Mouse (Mus musculus): ENCODE measurements at regions not wholly inside any gene's neighbourhood (a gene's known extent, or its start where the extent isn't known, plus 50 kb on each side); places are given as distances from the start of the nearest gene placed in this dataset.

DNA sequence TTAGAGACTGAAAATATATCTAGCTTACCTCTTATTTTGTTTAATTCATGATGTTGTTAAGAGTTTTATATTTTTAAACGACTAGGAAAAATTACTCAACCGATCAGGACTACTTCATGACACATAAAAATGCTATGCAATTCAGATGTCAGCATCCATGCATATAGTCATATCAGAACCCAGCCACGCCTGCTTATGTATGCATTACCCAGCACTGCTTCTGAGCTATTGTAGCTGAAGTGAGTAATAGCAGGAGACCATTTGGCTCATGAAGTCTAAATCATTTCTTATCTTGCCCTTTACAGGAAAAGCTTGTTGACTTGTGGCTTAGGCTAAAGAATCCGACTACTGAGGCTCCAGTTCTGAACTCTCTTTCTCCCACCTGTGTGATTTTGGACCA lies 395.1 kb upstream of the Klf4 start:
- no peak for DNase-seq

DNA sequence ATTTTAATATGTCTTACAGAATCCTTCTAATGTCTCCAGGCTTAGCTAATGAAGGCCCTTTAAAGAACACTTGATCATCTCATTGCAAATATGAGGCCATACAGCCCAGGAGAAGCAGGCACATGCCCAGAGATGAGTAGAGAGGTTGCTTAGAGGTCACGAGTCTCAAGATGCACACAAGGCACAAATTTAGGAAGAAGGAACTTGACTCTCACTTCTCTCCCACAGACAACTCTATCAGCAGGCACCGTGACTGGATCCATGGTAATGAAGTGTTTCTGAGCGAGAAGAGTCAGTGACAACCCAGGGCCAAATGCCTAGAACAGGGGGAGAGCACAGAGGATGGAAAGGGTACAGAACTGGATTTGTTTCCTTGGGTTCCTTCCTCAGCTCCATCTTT lies 392.7 kb upstream of the Klf4 start:
- DNase-seq, result no peak

DNA sequence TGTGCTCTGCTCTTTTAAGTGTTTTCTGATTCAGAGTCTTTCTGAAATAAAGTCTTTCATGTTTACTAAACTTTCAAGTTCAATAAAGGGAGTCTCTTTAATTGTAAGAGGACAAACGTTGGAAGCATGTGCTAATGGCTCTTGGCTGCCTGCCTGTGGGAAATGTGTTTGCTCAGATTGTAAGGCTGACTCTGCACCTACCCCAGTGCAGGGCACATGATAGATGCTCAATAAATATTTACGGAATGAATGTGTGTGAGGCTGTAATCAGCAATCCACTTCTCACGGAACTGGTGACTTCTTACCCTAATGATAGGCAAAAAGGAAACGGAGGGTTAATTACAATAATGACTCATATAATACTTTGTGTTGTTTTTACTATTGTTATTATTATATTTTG lies 389.0 kb upstream of the Klf4 start:
- DNase-seq, result no peak

DNA sequence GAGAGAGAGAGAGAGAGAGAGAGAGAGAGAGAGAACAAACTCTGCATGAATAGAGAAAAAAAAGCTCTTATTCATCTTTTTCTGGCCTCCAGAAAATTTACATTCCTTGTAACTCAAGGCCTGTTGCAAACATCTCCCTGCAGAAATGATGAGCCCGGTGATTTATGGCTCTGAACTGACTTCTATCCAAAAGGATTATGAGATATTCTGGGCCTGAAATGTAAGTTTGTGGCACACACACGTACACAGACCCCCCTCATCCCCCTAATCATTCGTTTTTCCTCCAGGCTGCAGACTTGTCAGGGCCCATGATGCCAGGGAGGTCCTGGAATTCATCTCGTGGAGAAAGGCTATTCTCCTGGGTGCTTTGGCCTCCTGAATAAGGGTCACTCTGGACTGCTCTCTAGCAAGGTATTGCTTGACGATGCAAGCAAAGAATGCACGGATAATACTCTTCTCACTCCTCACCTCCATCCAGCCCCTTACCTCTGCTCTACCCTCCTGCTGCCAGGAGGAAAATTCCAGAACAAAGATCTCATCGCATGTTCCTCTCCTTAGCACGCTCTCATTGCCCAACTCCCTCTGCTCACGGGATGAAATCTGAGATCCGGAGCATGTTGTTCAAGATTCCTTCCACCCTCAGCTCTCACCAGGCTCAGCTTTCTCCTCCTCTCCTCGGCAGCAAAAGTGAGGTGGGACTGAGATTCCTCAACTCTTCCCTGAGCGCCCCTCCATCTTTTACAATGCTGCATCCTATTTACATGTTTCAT lies 362.0 kb upstream of the Klf4 start:
- DNase-seq, result peak in 1 of 2 experiments; percentile 10

DNA sequence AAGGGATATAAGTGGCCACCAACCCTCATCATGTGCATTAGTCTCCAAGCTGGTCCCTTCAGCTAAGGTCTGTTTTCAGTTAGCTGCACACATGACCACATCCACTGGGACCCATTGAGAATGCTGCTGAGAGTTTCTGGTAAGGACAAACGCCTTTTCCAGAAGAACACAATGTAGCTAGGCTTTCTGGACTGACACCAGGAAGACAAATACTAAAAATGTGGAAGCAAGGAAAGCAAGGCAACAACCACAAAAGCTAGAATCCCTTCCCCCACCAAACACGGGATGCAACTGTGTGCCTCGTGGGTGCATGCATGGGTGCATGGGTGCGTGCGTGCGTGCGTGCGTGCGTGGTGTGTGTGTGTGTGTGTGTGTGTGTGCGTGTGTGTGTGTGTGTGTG lies 359.4 kb upstream of the Klf4 start:
- peak in 1 of 2 experiments; percentile 7 for DNase-seq

DNA sequence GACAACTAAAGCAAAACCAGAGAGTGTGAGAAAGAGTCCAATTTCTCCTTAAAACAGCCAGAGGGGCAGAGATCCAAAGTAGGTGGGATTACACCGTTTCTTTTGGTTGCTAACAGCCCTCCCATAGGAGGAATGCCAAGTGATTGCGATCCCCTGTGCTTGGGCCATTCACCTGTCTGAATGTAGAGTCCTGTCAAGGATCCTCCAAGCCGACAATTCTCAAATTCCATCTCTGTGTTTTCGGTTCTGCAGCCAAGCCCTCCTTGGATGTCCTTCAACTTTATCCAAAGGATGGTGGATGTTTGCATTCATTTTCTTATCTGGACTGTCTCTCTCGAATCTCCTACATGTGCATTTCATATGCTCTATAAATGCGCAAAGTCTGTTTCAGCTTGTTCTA lies 355.3 kb upstream of the Klf4 start:
- DNase-seq, result no peak

DNA sequence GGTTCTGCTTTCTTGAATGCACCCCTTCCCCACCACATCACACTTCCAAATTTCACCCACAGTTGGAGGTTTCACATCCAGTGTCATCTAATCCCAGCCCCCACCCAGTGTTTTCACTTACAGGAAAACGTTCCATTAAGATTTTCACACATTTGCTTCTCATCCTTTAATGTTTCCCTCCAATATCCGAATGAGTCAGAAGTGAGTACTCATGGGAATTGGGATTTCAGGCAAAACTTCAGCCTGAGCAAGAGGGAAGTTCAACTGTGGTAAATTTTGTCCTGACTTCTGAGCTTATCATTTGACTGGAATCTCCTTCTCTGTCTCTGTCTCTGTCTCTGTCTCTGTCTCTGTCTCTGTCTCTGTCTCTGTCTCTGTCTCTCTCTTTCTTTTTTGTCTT lies 350.3 kb upstream of the Klf4 start:
- no peak for DNase-seq

DNA sequence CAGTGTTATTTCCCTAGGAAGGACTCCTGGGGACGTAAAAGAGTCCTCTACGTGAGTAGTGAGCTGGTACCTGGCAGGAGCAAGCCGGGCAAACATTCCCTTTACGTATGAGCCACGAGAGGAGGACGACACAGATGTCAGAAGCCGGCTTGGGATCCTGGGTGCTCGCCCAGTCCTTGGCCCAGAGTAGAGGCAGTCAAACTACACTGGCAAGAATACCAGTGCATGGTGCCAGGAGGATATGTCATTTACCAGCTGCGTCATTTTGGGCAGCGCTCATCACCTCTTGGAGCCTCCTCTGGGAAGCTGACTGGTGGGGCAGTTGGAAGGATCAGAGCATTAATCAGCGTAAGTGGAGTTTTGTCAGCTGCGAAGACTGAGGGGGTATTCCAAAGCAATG lies 343.0 kb upstream of the Klf4 start:
- peak; percentile 80 to 88 for DNase-seq

DNA sequence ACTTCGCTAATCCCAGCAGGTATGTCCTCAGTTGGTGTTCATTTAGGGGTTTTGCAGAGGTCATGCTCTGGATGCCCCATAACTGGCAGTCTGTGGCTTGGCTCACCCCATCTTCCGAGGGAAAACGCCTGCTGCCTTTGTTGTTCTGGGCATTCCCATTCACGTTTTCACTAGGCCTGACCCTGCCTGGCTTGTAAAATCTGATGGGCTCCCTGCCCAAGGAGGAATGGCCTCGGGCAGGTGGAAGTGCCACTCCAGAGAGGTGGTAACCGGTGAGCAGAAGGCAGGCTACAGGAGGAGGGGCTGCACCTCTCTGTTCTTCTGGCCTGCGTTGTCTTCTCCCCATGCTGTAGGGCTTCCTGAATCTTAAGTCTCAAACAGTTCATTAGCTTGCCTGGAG lies 342.6 kb upstream of the Klf4 start:
- no peak for DNase-seq

DNA sequence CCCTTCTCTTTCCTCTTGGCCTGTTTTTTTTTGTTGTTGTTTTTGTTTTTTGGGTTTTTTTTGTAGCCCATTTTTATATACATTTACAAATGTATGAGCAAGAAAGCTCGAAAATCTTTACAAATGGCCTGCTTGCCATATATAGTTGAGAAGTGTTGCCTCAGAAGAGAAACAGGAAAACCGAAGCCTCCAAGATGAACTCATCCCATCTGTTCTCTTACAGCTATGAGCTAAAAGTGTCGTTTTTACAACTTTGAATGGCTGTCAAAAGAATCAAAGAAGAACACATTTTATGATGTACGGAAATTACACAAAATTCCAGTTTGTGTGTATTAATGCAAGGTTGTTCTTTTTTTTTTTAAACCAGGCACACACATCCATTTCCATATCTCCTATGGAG lies 342.0 kb upstream of the Klf4 start:
- no peak for DNase-seq

DNA sequence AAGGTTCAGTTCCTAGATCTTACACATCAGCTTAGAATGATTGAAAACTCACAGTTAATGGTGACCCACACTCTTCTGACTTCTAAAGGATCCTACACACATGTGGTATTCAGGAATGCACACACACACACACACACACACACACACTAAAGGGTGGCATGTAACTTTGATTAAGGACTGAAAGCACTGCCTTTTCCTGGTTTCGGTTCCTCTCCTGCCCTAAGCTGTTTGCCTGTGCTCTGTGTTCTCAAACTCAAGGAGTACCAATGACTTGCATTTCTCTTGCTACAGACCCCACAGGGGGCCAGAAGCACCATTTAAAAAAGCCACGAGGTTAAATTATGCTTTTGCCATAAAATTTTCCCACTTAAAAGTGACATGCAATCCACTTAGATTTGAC lies 327.8 kb upstream of the Klf4 start:
- DNase-seq, result no peak

DNA sequence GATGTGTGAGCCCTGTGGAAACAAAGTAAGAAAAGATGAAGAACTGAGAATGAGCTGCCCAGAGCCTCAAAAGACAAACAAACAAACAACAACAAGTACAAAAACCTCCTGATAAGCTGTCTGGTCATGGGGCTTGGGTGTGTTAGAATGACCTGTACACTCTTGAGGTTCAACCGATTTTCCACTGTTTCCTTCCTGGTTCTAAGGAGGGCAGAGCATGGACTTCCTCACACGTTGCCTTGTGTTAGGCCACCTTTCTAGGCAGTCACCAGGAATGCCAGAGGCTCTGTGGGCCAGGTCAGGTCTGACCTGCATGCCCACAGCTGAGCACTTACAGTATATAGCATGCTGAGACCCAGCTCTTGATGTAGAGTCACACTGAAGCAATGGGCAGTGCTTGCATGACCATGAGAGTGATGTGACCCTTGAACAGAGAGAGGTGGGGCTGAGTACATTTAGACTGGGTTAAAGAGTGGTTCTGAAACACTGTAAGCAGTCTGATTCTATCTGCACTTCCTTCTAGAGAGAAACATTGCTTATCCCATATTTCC lies 327.0 kb upstream of the Klf4 start:
- no peak for DNase-seq

DNA sequence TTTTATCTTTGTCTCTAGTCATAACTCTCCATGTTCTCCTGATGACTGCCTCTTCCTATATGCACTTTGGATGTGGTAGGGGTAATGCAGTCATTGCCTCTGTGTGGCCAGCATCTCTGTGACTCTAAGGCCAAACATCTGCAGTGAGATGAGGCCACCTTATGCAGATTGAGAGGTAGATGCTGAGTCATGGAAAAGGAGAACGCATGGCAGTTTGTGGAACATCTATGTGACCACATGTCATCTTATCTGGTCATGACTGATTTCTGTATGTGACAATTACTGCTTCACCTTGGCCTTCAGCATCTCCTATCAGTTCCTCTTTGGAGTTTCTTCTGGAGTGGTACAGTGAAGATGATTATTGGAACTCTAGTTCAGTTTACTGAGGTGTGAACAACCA lies 319.2 kb upstream of the Klf4 start:
- DNase-seq, result no peak

DNA sequence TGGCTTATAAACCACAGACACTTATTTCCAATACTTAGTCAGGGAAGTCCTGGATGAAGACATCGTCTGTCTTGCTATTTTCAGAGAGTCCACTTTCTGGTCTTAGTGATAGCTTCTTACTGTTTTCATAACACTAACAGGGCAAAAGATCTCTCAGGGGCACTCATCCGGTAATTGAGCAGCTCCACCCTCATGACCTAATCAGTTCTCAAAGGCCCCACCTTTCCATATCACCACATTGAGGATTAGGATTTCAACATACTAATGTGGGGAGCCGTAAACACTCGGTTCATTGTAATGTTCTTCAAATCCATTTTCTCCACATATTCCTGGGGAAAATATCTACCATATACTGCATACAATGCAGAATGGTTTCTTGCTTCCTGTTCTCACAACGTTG lies 318.8 kb upstream of the Klf4 start:
- DNase-seq, result no peak

DNA sequence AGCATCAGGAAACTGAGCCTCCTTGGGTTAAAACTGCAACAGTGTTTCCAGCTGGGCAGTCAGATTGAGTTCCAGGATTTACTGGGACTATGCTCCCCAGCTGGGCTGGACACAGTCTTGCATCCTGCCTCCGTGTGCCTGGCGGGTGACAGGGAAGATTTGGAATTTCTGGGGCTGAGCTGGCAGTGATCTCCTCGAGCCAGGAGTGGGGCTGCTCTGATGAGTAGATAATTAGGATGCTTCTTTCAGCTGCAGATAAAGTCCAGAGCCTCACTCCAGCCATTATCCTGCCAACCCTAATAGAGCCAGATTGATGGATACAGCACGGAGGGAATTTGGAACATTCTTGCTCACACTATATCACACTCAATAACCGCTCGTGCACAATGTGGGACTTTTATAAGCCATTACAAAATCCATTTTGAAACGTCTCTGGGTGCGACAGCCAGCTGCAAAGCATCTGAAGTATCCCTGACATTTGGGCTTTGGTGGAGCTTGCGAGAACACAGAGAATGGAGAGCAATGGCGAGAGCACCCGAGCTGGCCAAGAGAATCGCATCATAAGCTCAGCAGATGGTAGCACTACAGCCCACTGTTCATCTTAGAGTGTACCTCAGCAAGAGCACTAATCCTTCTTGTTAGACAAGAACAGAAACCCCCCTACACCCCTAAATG lies 311.6 kb upstream of the Klf4 start:
- peak; percentile 31 to 55 for DNase-seq

DNA sequence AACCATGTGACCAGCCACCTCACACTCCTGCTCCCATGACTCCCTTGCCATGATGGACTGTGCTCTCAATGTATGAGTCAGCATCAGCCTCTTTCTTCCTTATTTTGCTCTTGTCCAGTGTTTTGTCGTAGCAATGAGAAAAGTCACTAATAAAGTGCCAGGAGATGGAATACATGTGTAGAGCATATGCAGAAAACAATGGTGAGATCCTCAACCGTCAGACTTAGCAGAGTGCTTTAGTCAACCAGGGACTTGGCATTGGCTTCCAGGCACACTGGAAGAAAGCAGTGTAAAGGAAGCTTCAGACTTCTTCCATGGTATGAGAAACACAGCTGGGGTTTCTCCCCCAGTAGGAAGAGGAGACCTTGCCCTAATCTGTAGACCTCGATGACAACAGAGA lies 306.3 kb upstream of the Klf4 start:
- DNase-seq, result no peak

DNA sequence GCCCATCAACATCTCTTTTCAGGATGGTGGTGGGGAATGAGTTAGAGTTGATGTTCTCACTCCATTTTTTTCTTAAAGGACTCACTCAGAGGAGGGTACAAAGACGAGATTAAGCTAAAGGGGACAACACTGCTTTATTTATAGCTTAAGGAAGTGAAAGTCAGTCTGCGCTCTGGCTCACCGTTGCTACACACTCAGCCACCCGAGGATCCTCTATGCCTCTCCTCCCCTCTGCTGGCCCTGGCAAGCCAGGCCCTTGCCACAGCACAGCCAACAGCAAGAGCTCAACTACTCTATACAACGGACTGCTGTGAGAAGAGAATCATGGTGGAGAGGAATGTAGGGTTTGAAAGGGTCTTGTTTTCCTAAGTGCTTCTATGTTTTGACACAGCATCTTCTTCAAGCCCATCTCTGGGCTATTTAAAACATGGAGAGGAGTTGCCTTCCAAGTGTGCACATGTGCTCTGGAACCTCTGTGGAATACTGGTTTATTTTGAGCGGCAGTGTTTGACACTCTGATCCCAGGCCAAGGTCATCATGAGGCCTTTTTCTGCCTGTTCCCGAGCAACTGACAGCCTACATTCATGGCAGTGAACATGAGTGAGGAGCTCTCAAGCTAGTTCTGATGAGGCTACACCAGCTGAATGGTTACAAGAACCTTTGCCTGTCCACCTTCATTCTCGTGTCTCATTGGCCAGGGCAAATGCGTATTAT lies 291.9 kb upstream of the Klf4 start:
- peak; percentile 50 to 64 for DNase-seq

DNA sequence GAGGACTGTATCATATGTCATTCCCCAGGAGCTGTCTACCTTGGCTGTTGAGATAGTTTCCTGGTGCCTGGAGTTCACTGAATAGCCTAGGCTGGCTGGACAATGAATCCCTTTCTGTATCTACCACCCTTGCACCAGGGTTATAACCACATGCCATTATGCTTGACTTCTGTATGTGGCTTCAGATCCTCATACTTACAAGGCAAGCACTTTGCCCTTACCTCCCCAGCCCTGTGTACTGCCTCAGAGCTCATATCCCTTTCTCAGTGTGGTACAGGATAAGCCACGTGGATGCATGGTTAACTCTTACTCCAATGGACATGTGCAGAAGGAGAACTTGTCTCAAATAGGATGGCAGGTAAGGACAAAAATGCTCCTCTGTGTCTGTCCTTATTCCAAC lies 291.3 kb upstream of the Klf4 start:
- DNase-seq, result no peak

DNA sequence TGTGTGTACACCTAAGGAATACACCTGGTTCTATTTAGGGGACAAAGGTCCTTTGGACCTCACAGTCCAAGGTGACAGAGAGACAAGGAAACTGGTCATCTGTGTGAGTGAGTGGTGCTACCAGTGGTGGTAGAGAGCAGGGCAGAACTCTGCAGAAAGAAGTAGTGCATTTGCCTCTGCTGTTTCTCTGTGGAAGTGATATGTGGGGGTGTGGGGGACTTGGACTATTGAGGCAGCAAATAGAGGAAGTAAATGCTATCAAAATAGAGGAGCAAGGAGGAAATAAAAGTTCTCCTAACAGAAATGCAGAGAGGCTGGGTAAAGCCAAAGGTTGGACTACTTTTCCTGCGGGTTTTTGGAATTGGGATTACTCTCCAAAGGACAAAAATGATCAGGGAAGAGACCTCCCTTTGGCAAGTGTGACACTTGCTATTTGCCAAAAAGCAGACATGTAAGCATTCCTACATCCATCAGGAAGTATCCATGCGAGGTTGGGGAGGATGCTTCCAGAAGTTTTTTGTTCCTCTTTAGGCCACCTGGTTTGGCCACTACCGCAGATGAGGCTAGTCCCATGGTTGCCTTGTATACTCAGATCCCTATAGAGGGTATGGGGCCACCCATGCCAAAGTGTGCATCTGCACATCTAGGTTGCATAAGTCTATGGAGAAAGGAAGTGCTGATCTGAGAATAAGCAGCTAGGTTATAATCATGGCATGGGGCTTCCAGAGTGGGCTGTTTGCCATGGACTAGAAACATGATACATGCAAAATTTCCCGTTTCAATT lies 285.0 kb upstream of the Klf4 start:
- DNase-seq, result no peak

DNA sequence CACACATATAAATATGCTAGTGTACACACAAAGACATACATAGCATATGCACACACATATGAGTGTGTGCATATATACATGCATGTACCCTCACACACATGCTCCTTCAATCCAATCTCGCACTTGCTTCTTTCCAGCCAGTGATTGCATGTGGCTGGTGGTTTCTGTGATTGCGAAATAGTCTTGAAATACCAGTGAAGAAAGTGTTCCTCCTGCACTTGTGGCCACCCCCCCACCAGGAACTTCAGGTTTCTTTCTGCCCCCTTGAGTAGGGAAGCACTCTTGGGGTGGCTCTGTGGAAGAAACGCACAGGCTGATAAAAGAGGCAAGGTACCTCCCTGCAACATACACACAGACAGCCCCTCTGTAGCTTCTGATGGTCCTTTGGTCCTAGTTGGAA lies 283.6 kb upstream of the Klf4 start:
- DNase-seq, result peak; percentile 23 to 59

DNA sequence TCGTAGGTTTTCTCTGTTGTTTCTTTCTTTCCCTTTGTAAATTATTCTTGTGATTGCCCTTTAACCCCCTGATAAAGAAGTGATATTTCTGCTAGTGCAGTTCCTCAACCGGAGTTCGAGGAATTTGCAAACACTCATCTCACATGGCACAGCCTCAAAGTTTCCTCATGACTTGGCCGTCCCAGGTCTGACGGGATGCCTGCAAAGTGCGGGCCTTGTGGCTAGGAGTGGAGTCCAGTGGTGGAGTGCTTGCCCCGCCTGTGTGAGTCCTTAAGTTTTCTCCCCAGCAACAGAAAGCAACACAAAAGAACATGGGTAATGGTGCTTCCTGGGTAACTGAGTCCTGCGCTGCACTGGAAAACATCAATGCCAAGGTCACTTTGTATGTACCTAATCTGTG lies 280.6 kb upstream of the Klf4 start:
- DNase-seq, result no peak

DNA sequence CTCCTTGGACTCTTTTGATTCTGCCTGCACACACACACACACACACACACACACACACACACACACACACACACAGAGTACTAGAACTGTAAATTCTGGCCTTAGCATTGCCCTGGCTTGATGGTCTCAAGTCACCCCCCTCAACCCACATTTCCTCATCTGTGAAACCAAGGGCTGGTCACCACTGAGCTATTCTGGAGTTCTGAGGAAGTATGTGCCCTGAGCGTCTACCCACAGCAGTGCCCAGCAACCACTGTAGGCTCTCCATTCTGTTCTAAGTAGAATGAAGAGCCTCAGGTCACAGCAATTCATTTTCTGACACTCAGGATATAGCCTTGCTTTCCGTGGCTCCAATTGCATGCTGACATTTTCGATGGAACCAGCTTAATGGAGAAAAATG lies 279.4 kb upstream of the Klf4 start:
- no peak for DNase-seq
